Mouse (Mus musculus) neural tube, embryonic 11.5 days (tissue): ENCODE data around the gene BC037034. TPM values are rescaled to one million over a fixed set of nuclear protein-coding genes. Genes with fewer than 3 reads are reported as not detected.

Experiments
- ATAC-seq: fragments of 200-750 bp; cut with Nextera tagmentation; 2 replicates; pipeline ENCODE4 v1.8.0; 2017; ENCODE audit warnings: moderate number of reproducible peaks, mild to moderate bottlenecking, moderate TSS enrichment, moderate library complexity; ENCODE audit not compliant: insufficient read depth, low FRiP score, low TSS enrichment
- DNase-seq: peaks from one replicate; pipeline ENCODE4 v3.0.0-alpha.2; 2015; ENCODE audit warnings: low spot score
- H3K27ac ChIP-seq: fragments of 300-500 bp; sonication (generic); 2 replicates; pipeline ENCODE4 v1.5.1; 2014; ENCODE audit warnings: low read depth, mild to moderate bottlenecking, low read length
- H3K27me3 ChIP-seq: fragments of 300-500 bp; sonication (generic); 2 replicates; pipeline ENCODE4 v1.6.1; 2014; ENCODE audit warnings: mild to moderate bottlenecking, low read length, mixed read lengths; ENCODE audit not compliant: control insufficient read depth, insufficient read depth
- H3K36me3 ChIP-seq: fragments of 300-500 bp; sonication (generic); 2 replicates; pipeline ENCODE4 v1.6.1; 2014; ENCODE audit warnings: mild to moderate bottlenecking, low read length, moderate library complexity, mixed read lengths; ENCODE audit not compliant: control insufficient read depth, insufficient read depth
- H3K4me1 ChIP-seq: fragments of 300-500 bp; sonication (generic); 2 replicates; pipeline ENCODE4 v1.6.1; 2014; ENCODE audit warnings: low read length, mixed read lengths; ENCODE audit not compliant: control insufficient read depth, insufficient read depth
- H3K4me2 ChIP-seq: fragments of 300-500 bp; sonication (generic); 2 replicates; pipeline ENCODE4 v1.6.1; 2014; ENCODE audit warnings: low read depth, mild to moderate bottlenecking, moderate library complexity
- H3K4me3 ChIP-seq: fragments of 300-500 bp; sonication (generic); 2 replicates; pipeline ENCODE4 v1.5.1; 2014; ENCODE audit warnings: low read depth, low read length
- H3K9ac ChIP-seq: fragments of 300-500 bp; sonication (generic); 2 replicates; pipeline ENCODE4 v1.6.1; 2014; ENCODE audit warnings: mild to moderate bottlenecking, low read length
- H3K9me3 ChIP-seq: fragments of 300-500 bp; sonication (generic); 2 replicates; pipeline ENCODE4 v1.6.1; 2016; ENCODE audit warnings: low read length; ENCODE audit not compliant: control insufficient read depth
- WGBS: fragments of 180-500 bp; shearing (Covaris S2); extraction: QIAGEN DNeasy Blood & Tissue Kit; methylation state at CpG from one replicate; pipeline ENCODE4 v1.1.7; 2014; 5-methylcytosine and 5-hydroxymethylcytosine counted together
- polyA plus RNA-seq: library from polyadenylated mRNA; unstranded; fragments of >200 nt; fragmentation: Nextera tagmentation; extraction: Ambion mirVana; gene quantifications from 2 replicates; pipeline ENCODE4 v1.2.1, GENCODE M21; 2014

BC037034 gene
- polyA plus RNA-seq, 1 experiment from 2014 or later: 9.1 TPM

- H3K27me3 ChIP-seq: no peaks in the 10 kb centered on the region
- H3K27ac ChIP-seq: no peak overlapping the region
- peaks cover 17% of the 10 kb centered on the region for H3K4me1 ChIP-seq
- DNase-seq (no peak), ATAC-seq (no peak)
- H3K9ac ChIP-seq: no peak overlapping the region
- H3K4me2 ChIP-seq: no peak overlapping the region
- 86% methylated on average over 3 of the region's 3 CpGs for WGBS
- no peaks in the 10 kb centered on the region; the same call in 1 of the 2 replicates for H3K36me3 ChIP-seq
- no peaks in the 10 kb centered on the region for H3K9me3 ChIP-seq
- no peak overlapping the region for H3K4me3 ChIP-seq
Measured at GRCm38 (mm10) chr5:138267114-138267513, 3.3 kb upstream of the BC037034 start.

- H3K36me3 ChIP-seq: peaks cover 8% of the 10 kb centered on the region; the same call in 1 of the 2 replicates
- H3K9me3 ChIP-seq: no peaks in the 10 kb centered on the region
- ATAC-seq: no peak
- H3K27ac ChIP-seq: no peak overlapping the region
- no peak overlapping the region for H3K4me2 ChIP-seq
- no peaks in the 10 kb centered on the region for H3K27me3 ChIP-seq
- H3K4me3 ChIP-seq: no peak overlapping the region
- no peak overlapping the region for H3K9ac ChIP-seq
- DNase-seq: no peak
- WGBS: 93% methylated on average over 4 of the region's 4 CpGs
- H3K4me1 ChIP-seq: peaks cover 15% of the 10 kb centered on the region
Measured at GRCm38 (mm10) chr5:138265712-138266111, 1.9 kb upstream of the BC037034 start.

- Histone ChIP-seq H3K27ac (no peak overlapping the region), H3K4me1 (peaks cover 15% of the 10 kb centered on the region), H3K4me2 (peak overlapping the region; percentile 84), H3K36me3 (peaks cover 15% of the 10 kb centered on the region), H3K27me3 (no peaks in the 10 kb centered on the region), H3K9me3 (no peaks in the 10 kb centered on the region), H3K4me3 (peak overlapping the region; percentile 89), H3K9ac (peak overlapping the region; percentile 87)
- WGBS: 13% methylated on average over 6 of the region's 6 CpGs
- ATAC-seq (no peak), DNase-seq (no peak)
Measured at GRCm38 (mm10) chr5:138264207-138264578, 360 bp upstream of the BC037034 start.

GRCm38 (mm10) chr5:138262582-138263240 is 1.1 kb downstream of the BC037034 start:
- peaks cover 15% of the 10 kb centered on the region for H3K4me1 ChIP-seq
- H3K27me3 ChIP-seq: no peaks in the 10 kb centered on the region
- no peak for DNase-seq
- peak overlapping the region; percentile 87 for H3K9ac ChIP-seq
- 68% methylated on average over 18 of the region's 18 CpGs for WGBS
- no peaks in the 10 kb centered on the region for H3K9me3 ChIP-seq
- ATAC-seq: no peak
- H3K4me2 ChIP-seq: peak overlapping the region; percentile 84
- H3K4me3 ChIP-seq: peak overlapping the region; percentile 89
- H3K27ac ChIP-seq: no peak overlapping the region
- peaks cover 17% of the 10 kb centered on the region for H3K36me3 ChIP-seq

GRCm38 (mm10) chr5:138262001-138262400 is 1.8 kb downstream of the BC037034 start:
- H3K9me3 ChIP-seq: no peaks in the 10 kb centered on the region
- H3K4me3 ChIP-seq: no peak overlapping the region
- peaks cover 17% of the 10 kb centered on the region for H3K36me3 ChIP-seq
- H3K4me2 ChIP-seq: no peak overlapping the region; the same call in 1 of the 2 replicates
- H3K9ac ChIP-seq: peak overlapping the region; percentile 18; the same call in 1 of the 2 replicates
- ATAC-seq: no peak
- WGBS: 81% methylated on average over 4 of the region's 4 CpGs
- no peak overlapping the region for H3K27ac ChIP-seq
- no peak for DNase-seq
- peaks cover 15% of the 10 kb centered on the region for H3K4me1 ChIP-seq
- H3K27me3 ChIP-seq: no peaks in the 10 kb centered on the region

GRCm38 (mm10) chr5:138260834-138261233 is 3.0 kb downstream of the BC037034 start:
- 93% methylated on average over 11 of the region's 11 CpGs for whole genome bisulfite sequencing
- H3K9me3 ChIP-seq: no peaks in the 10 kb centered on the region
- DNase-seq (no peak), ATAC-seq (no peak)
- no peak overlapping the region for H3K9ac ChIP-seq
- H3K4me1 ChIP-seq: peaks cover 22% of the 10 kb centered on the region
- H3K27me3 ChIP-seq: no peaks in the 10 kb centered on the region
- no peak overlapping the region for H3K4me3 ChIP-seq
- no peak overlapping the region for H3K4me2 ChIP-seq
- H3K36me3 ChIP-seq: peaks cover 17% of the 10 kb centered on the region
- H3K27ac ChIP-seq: no peak overlapping the region

- peaks cover 17% of the 10 kb centered on the region for H3K36me3 ChIP-seq
- H3K4me1 ChIP-seq: peaks cover 22% of the 10 kb centered on the region
Measured at GRCm38 (mm10) chr5:138260051-138260450, 3.8 kb downstream of the BC037034 start.

GRCm38 (mm10) chr5:138258993-138259392 is 4.8 kb downstream of the BC037034 start:
- Histone ChIP-seq H3K4me2 (no peak overlapping the region), H3K4me1 (peaks cover 16% of the 10 kb centered on the region), H3K9me3 (no peaks in the 10 kb centered on the region), H3K27ac (no peak overlapping the region), H3K4me3 (no peak overlapping the region), H3K27me3 (no peaks in the 10 kb centered on the region), H3K36me3 (peaks cover 17% of the 10 kb centered on the region), H3K9ac (no peak overlapping the region)
- no peak for ATAC-seq
- DNase-seq: no peak
- 50% methylated on average over 7 of the region's 7 CpGs for WGBS

More at GRCm38 (mm10) chr5:138260051-138260450, 3.8 kb downstream of the BC037034 start:
- Histone ChIP-seq H3K4me3 (no peak overlapping the region), H3K4me2 (no peak overlapping the region), H3K9me3 (no peaks in the 10 kb centered on the region), H3K27ac (no peak overlapping the region), H3K9ac (no peak overlapping the region), H3K27me3 (no peaks in the 10 kb centered on the region)
- WGBS: 80% methylated on average over 10 of the region's 10 CpGs
- DNase-seq (no peak), ATAC-seq (no peak)

- WGBS: 81% methylated on average over 6 of the region's 6 CpGs
- H3K4me2 ChIP-seq: no peak overlapping the region
- H3K9ac ChIP-seq: no peak overlapping the region
- no peak overlapping the region for H3K4me3 ChIP-seq
- H3K27me3 ChIP-seq: no peaks in the 10 kb centered on the region
- no peak overlapping the region for H3K27ac ChIP-seq
- no peaks in the 10 kb centered on the region for H3K9me3 ChIP-seq
- H3K4me1 ChIP-seq: peaks cover 16% of the 10 kb centered on the region
- H3K36me3 ChIP-seq: peaks cover 17% of the 10 kb centered on the region
- DNase-seq: no peak
- no peak for ATAC-seq
Measured at GRCm38 (mm10) chr5:138258542-138258941, 5.3 kb downstream of the BC037034 start.
